Comparison of ENCODE assay signal across 9 mouse cellular contexts in the genomic region with DNA sequence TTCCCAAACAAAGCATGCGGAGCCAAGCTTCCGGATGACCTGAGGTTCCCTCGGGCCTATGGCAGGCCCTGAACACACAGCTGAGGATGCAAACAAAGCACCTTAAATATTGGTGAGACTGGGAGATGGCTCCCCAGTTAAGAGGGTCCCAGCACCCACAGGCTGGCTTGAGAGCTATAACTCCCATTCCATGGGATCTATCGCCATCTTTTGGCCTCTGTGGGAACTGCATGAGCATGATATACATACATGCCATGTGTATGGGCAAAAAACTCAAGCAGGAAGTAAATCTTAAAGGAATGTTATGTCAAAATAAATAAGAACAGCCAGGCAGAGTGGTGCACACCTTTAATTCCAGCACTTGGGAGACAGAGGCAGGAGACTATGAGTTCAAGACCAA. TPM values are rescaled to one million over a fixed set of nuclear protein-coding genes. Genes with fewer than 3 reads are reported as not detected.
DNase-seq lines count a peak whose midpoint lies in the region; ATAC-seq and TF ChIP-seq lines count a peak whose summit lies in the region.
"Had no signal": no experiment of that assay in that cellular context is flagged by ENCODE, and none has a peak within 500 bp of the region (broad histone marks: within the 10 kb centered on the region; RNA-seq: fewer than 3 reads in every experiment).

No protein-coding gene starts in this region.

- H3K4me1 ChIP-seq in cortical plate, adult 2 months (ENCODE audit: control insufficient read depth, insufficient read depth, low read length), result 0 out of 2 replicates have a peak, but pooled peaks cover 1% of the 10 kb centered on the region
- H3K4me1 ChIP-seq in forebrain, embryonic 16.5 days (replicated peaks; ENCODE audit: control insufficient read depth, insufficient read depth, low read length), result peaks cover 7% of the 10 kb centered on the region
- peaks cover 12% of the 10 kb centered on the region for H3K4me1 ChIP-seq in hindbrain, embryonic 13.5 days (replicated peaks)

- 78% methylated on average over 4 of the region's 4 CpGs for WGBS in forebrain, embryonic 16.5 days
- WGBS in hindbrain, embryonic 13.5 days, result 77% methylated on average over 4 of the region's 4 CpGs

- peaks cover 3% of the 10 kb centered on the region; the same call in 1 of the 2 replicates for H3K9me3 ChIP-seq in forebrain, embryonic 16.5 days (ENCODE audit: control insufficient read depth, low read length)
- no peaks in the 10 kb centered on the region for H3K9me3 ChIP-seq in hindbrain, embryonic 13.5 days
- H3K9me3 ChIP-seq: stomach, embryonic 15.5 days had no signal

- no peak for TF ChIP-seq POLR2A in cortical plate, adult 2 months (IDR thresholded peaks at IDR 0.05; ENCODE audit: extremely low read depth, insufficient read depth, low read length)

- intact Hi-C loops in left cerebral cortex, postnatal 4 days (cut with DNase I), result no loop called here

- H3K9ac ChIP-seq in forebrain, embryonic 16.5 days (replicated peaks; ENCODE audit: low read depth, low read length), result no peak overlapping the region
- H3K9ac ChIP-seq in hindbrain, embryonic 13.5 days, result no peak overlapping the region
- H3K9ac ChIP-seq: stomach, embryonic 15.5 days had no signal

- DNase-seq in adrenal gland, postnatal 10 days, result peak; percentile 46
- no peak for DNase-seq in adrenal gland, postnatal 25 days
- DNase-seq in left cerebral cortex, postnatal 4 days, result peak; percentile 40
- no peak for DNase-seq in left cerebral cortex, adult 9 months (ENCODE audit: low spot score in 2 of 2)
- DNase-seq in spleen, adult 12 weeks (ENCODE audit: low spot score), result peak; percentile 33

- H3K27ac ChIP-seq in cortical plate, adult 2 months (ENCODE audit: insufficient read depth, low read length), result no peak overlapping the region
- no peak overlapping the region for H3K27ac ChIP-seq in forebrain, embryonic 16.5 days (ENCODE audit: low read length)
- H3K27ac ChIP-seq in hindbrain, embryonic 13.5 days, result no peak overlapping the region
- H3K27ac ChIP-seq: stomach, embryonic 15.5 days had no signal

- TF ChIP-seq CTCF in cortical plate, adult 2 months (IDR thresholded peaks at IDR 0.05; ENCODE audit: extremely low read depth, insufficient read depth, low read length), result peak; percentile 50

- H3K4me2 ChIP-seq in forebrain, embryonic 16.5 days (ENCODE audit: low read length), result no peak overlapping the region
- no peak overlapping the region for H3K4me2 ChIP-seq in hindbrain, embryonic 13.5 days
- H3K4me2 ChIP-seq: stomach, embryonic 15.5 days had no signal

- H3K36me3 ChIP-seq in forebrain, embryonic 16.5 days (ENCODE audit: control insufficient read depth, insufficient read depth), result no peaks in the 10 kb centered on the region
- no peaks in the 10 kb centered on the region for H3K36me3 ChIP-seq in hindbrain, embryonic 13.5 days
- H3K36me3 ChIP-seq: stomach, embryonic 15.5 days had no signal

- no peak overlapping the region for H3K4me3 ChIP-seq in cortical plate, adult 2 months (ENCODE audit: insufficient read depth, low read length)
- H3K4me3 ChIP-seq in forebrain, embryonic 16.5 days (replicated peaks; ENCODE audit: low read length), result no peak overlapping the region
- no peak overlapping the region for H3K4me3 ChIP-seq in hindbrain, embryonic 13.5 days
- H3K4me3 ChIP-seq: stomach, embryonic 15.5 days had no signal

- no peak for ATAC-seq in forebrain, embryonic 16.5 days
- no peak for ATAC-seq in hindbrain, embryonic 13.5 days (ENCODE audit: low FRiP score)

- H3K27me3 ChIP-seq in forebrain, embryonic 16.5 days (replicated peaks; ENCODE audit: control insufficient read depth, insufficient read depth, low read length), result no peaks in the 10 kb centered on the region
- H3K27me3 ChIP-seq in hindbrain, embryonic 13.5 days, result no peaks in the 10 kb centered on the region
- H3K27me3 ChIP-seq: stomach, embryonic 15.5 days had no signal

RNA-seq across cellular contexts. Expression of gene 1810055G02Rik, which starts 15.8 kb away (rescaled TPM):
- total RNA-seq in adrenal gland, postnatal 10 days (2021), result 10 to 100 TPM; 20.9 to 45.9 TPM
- total RNA-seq in adrenal gland, postnatal 25 days (2021), result 21.2 and 30.4 TPM in 2 replicates
- total RNA-seq in left cerebral cortex, postnatal 4 days (2021), result 10 to 100 TPM; 38.8 to 40.6 TPM
- polyA plus RNA-seq in cortical plate, adult 2 months (2012; rRNA removed), result 44.7 and 44.8 TPM in 2 replicates
- polyA plus RNA-seq in forebrain, embryonic 16.5 days (2015; fragmentation: Nextera tagmentation; extraction: Ambion mirVana), result 37.2 and 38.7 TPM in 2 replicates
- 33.5 and 33.9 TPM in 2 replicates for polyA plus RNA-seq in hindbrain, embryonic 13.5 days (2015; fragmentation: Nextera tagmentation; extraction: Ambion mirVana)

RNA-seq across cellular contexts. Expression of gene Lrp5, which starts 37.5 kb away (rescaled TPM):
- 100 to 1,000 TPM in 1 of 2 experiments, 10 to 100 TPM in 1; 87.0 to 104 TPM for total RNA-seq in adrenal gland, postnatal 10 days (2021)
- 97.9 and 117 TPM in 2 replicates for total RNA-seq in adrenal gland, postnatal 25 days (2021)
- total RNA-seq in left cerebral cortex, postnatal 4 days (2021), result 10 to 100 TPM; 11.9 to 13.2 TPM
- polyA plus RNA-seq in cortical plate, adult 2 months (2012; rRNA removed), result 3.1 and 3.4 TPM in 2 replicates
- polyA plus RNA-seq in forebrain, embryonic 16.5 days (2015; fragmentation: Nextera tagmentation; extraction: Ambion mirVana), result 1.8 and 2.3 TPM in 2 replicates
- polyA plus RNA-seq in hindbrain, embryonic 13.5 days (2015; fragmentation: Nextera tagmentation; extraction: Ambion mirVana), result 1.4 and 2.0 TPM in 2 replicates

RNA-seq across cellular contexts. Expression of gene Kmt5b, which starts 43.3 kb away (rescaled TPM):
- total RNA-seq in adrenal gland, postnatal 10 days (2021), result 10 to 100 TPM; 42.2 to 55.8 TPM
- 72.1 and 75.9 TPM in 2 replicates for total RNA-seq in adrenal gland, postnatal 25 days (2021)
- total RNA-seq in left cerebral cortex, postnatal 4 days (2021), result 10 to 100 TPM; 89.1 to 90.7 TPM
- polyA plus RNA-seq in cortical plate, adult 2 months (2012; rRNA removed), result 26.7 and 29.1 TPM in 2 replicates
- 56.7 and 58.5 TPM in 2 replicates for polyA plus RNA-seq in forebrain, embryonic 16.5 days (2015; fragmentation: Nextera tagmentation; extraction: Ambion mirVana)
- 54.4 and 57.5 TPM in 2 replicates for polyA plus RNA-seq in hindbrain, embryonic 13.5 days (2015; fragmentation: Nextera tagmentation; extraction: Ambion mirVana)

Comparison
In these comparisons a context has a peak if more than half of its experiments do, and no peak if none do; other contexts are left out.
1. DNase-seq: peak in adrenal gland, postnatal 10 days (single experiment), left cerebral cortex, postnatal 4 days (single experiment) and spleen, adult 12 weeks (single experiment); none in adrenal gland, postnatal 25 days (single experiment) and left cerebral cortex, adult 9 months (0 of 2).